Mouse (Mus musculus) hematopoietic stem cell, adult 5-6 weeks (primary cell): ENCODE results near the gene Wfs1. TPM values are rescaled to one million over a fixed set of nuclear protein-coding genes. Genes with fewer than 3 reads are reported as not detected.

ENCODE experiments used
- total RNA-seq: library from RNA; stranded (forward); fragments of 172-1452, 232-1000 nt; gene quantifications from 2 replicates; pipeline ENCODE4 v1.2.3, GENCODE M21; 2017

Gene Wfs1
- total RNA-seq, 1 experiment from 2014 or later: 1.9 TPM

Other genes starting within 250 kb of the Wfs1 start
- 13.2 and 14.3 TPM in 2 replicates for gene Bloc1s4, start 240.6 kb downstream of the Wfs1 start, total RNA-seq
- gene Mrfap1, start 192.4 kb downstream of the Wfs1 start, total RNA-seq: 300 and 329 TPM in 2 replicates
- 12.9 and 13.7 TPM in 2 replicates for gene Man2b2, start 158.6 kb downstream of the Wfs1 start, total RNA-seq
- gene Ppp2r2c, start 120.7 kb downstream of the Wfs1 start, total RNA-seq: 3.8 TPM in 1 of 2 replicates, not detected in the other
- 0.13 TPM in 1 of 2 replicates, not detected in the other for gene Gm1043, start 96.2 kb upstream of the Wfs1 start, total RNA-seq